Mouse (Mus musculus) kidney, postnatal 0 days (tissue): Measurements from ENCODE around the gene Dlx5. TPM values are rescaled to one million over a fixed set of nuclear protein-coding genes. Genes with fewer than 3 reads are reported as not detected.
A peak's percentile ranks its signal among the peaks of the same experiment; 100 is the strongest.

Experiments
- ATAC-seq: fragments of 200-750 bp; cut with Nextera tagmentation; replicated peaks from 2 replicates; pipeline ENCODE4 v1.8.0; 2017; ENCODE audit warnings: low read depth, moderate number of reproducible peaks, moderate TSS enrichment, moderate library complexity; ENCODE audit not compliant: low FRiP score
- DNase-seq: peaks from one replicate; pipeline ENCODE4 v3.0.0-alpha.2; 2016; ENCODE audit warnings: low spot score
- H3K27ac ChIP-seq: fragments of 300-500 bp; sonication (generic); 2 replicates; pipeline ENCODE4 v1.5.1; 2014; ENCODE audit warnings: mild to moderate bottlenecking
- H3K27me3 ChIP-seq: fragments of 300-500 bp; sonication (generic); 2 replicates; pipeline ENCODE4 v1.6.1; 2014; ENCODE audit warnings: low read length, mixed read lengths; ENCODE audit not compliant: insufficient read depth
- H3K36me3 ChIP-seq: fragments of 300-500 bp; sonication (generic); 2 replicates; pipeline ENCODE4 v1.6.1; 2014; ENCODE audit warnings: low read length, mixed read lengths; ENCODE audit not compliant: insufficient read depth
- H3K4me1 ChIP-seq: fragments of 300-500 bp; sonication (generic); replicated peaks from 2 replicates; pipeline ENCODE4 v1.6.1; 2014; ENCODE audit warnings: antibody characterized with exemption, low read length, mixed read lengths; ENCODE audit not compliant: insufficient read depth
- H3K4me2 ChIP-seq: fragments of 300-500 bp; sonication (generic); 2 replicates; pipeline ENCODE4 v1.6.1; 2014; ENCODE audit warnings: mild to moderate bottlenecking, low read length, moderate library complexity, mixed read lengths
- H3K4me3 ChIP-seq: fragments of 300-500 bp; sonication (generic); replicated peaks from 2 replicates; pipeline ENCODE4 v1.5.1; 2014; ENCODE audit warnings: low read depth, low read length
- H3K9ac ChIP-seq: fragments of 300-500 bp; sonication (generic); 2 replicates; pipeline ENCODE4 v1.6.1; 2014; ENCODE audit warnings: low read depth, low read length
- H3K9me3 ChIP-seq: fragments of 300-500 bp; sonication (generic); replicated peaks from 2 replicates; pipeline ENCODE4 v1.6.1; 2016; ENCODE audit warnings: low read length, inconsistent platforms, mixed read lengths
- CTCF ChIP-seq: IDR thresholded peaks from 2 replicates; pipeline ENCODE4 v1.5.1; 2016; ENCODE audit warnings: antibody characterized with exemption, low read depth, mild to moderate bottlenecking, moderate library complexity
- WGBS: fragments of 180-500 bp; shearing (Covaris S2); extraction: QIAGEN DNeasy Blood & Tissue Kit; methylation state at CpG from one replicate; pipeline ENCODE4 v1.1.7; 2014; 5-methylcytosine and 5-hydroxymethylcytosine counted together
- polyA plus RNA-seq: library from polyadenylated mRNA; unstranded; fragments of >200 nt; fragmentation: Nextera tagmentation; extraction: Ambion mirVana; gene quantifications from 2 replicates; pipeline ENCODE4 v1.2.1, GENCODE M21; 2015

The Dlx5 gene
- 0.37 and 0.67 TPM in 2 replicates for polyA plus RNA-seq

- H3K4me3 ChIP-seq: peak within 1 kb of the TSS; percentile 38
- peak within 1 kb of the TSS; percentile 70 for H3K4me2 ChIP-seq
- no peaks in the 10 kb centered on the region for H3K36me3 ChIP-seq
- no peak within 1 kb of the TSS for H3K27ac ChIP-seq
- ATAC-seq: 0 out of 2 replicates have a peak, but pooled peaks have one; percentile 26
- under 1% methylated on average over 42 of the region's 42 CpGs for WGBS
- TF ChIP-seq CTCF: no peak
- peaks cover 3% of the 10 kb centered on the region; the same call in 1 of the 2 replicates for H3K4me1 ChIP-seq
- no peak for DNase-seq
- H3K9me3 ChIP-seq: no peaks in the 10 kb centered on the region
- H3K27me3 ChIP-seq: peaks cover 75% of the 10 kb centered on the region
- H3K9ac ChIP-seq: no peak within 1 kb of the TSS
These were observed at the start of gene Dlx5 for GRCm38 (mm10) chr6:6881638-6882190. Gene Dlx5 (minus strand): TSS chr6:6882085.

GRCm38 (mm10) chr6:6931507-6931906, 49.6 kb upstream of the Dlx5 start:
- Histone ChIP-seq H3K36me3 (no peaks in the 10 kb centered on the region), H3K27ac (no peak overlapping the region), H3K9ac (no peak overlapping the region), H3K27me3 (no peaks in the 10 kb centered on the region), H3K9me3 (no peaks in the 10 kb centered on the region), H3K4me3 (no peak overlapping the region), H3K4me2 (no peak overlapping the region), H3K4me1 (no peaks in the 10 kb centered on the region)
- DNase-seq (no peak), ATAC-seq (no peak)
- no peak for TF ChIP-seq CTCF
- WGBS: 87% methylated on average over 4 of the region's 4 CpGs

- no peak for ATAC-seq
- no peak for DNase-seq
- no peak for TF ChIP-seq CTCF
- H3K4me3 ChIP-seq: no peak overlapping the region
- no peak overlapping the region for H3K27ac ChIP-seq
- no peak overlapping the region for H3K9ac ChIP-seq
- H3K36me3 ChIP-seq: no peaks in the 10 kb centered on the region
- H3K27me3 ChIP-seq: no peaks in the 10 kb centered on the region
- no peaks in the 10 kb centered on the region for H3K4me1 ChIP-seq
- WGBS: 89% methylated on average over 4 of the region's 4 CpGs
- no peaks in the 10 kb centered on the region for H3K9me3 ChIP-seq
- no peak overlapping the region for H3K4me2 ChIP-seq
These were observed 48.9 kb upstream of the Dlx5 start for GRCm38 (mm10) chr6:6930831-6931230.

DNA sequence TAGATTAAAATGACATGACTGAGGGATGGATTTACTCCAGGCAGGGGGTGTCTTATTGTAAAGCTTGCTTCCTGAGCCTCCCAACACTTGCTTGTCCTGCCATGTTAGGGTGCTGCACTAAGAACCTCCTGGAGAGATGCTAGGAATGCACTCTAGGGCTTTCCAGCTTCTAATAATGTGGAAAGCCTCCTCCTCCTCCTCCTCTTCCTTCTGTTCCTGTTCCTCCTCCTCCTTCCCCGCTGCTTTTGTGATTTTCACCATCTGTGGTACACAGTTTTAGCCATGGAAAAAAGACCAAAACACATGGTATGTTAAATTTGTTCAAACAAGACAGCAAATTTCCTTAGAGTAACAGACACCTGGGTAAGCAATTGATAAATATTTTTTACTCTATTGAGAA, 43.4 kb upstream of the Dlx5 start:
- Histone ChIP-seq H3K4me3 (no peak overlapping the region), H3K36me3 (no peaks in the 10 kb centered on the region), H3K9me3 (no peaks in the 10 kb centered on the region), H3K27me3 (no peaks in the 10 kb centered on the region), H3K27ac (no peak overlapping the region), H3K4me2 (no peak overlapping the region), H3K9ac (no peak overlapping the region), H3K4me1 (no peaks in the 10 kb centered on the region)
- no peak for DNase-seq
- no peak for ATAC-seq
- 60% methylated on average over 1 of the region's 1 CpGs for WGBS
- TF ChIP-seq CTCF: no peak

DNA sequence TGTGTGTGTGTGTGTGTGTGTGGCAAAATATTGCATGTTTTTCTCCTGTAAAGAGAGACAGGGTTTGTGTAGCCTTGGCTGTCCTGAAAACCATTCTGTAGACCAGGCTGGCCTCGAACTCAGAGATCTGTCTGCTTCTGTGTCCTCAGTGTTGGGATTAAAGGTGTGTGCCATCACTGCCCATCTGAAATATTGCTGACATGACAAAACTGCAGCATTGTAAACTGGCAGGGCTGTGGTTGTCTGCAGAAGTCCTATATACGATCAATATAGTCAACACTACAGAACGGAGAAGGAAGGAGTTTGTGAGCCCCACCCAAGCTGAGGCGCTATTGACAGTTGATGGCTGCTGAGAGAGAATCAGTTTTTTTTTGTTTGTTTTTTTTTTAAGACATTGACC, 35.4 kb upstream of the Dlx5 start:
- no peak for TF ChIP-seq CTCF
- Histone ChIP-seq H3K27me3 (no peaks in the 10 kb centered on the region), H3K9me3 (no peaks in the 10 kb centered on the region), H3K36me3 (no peaks in the 10 kb centered on the region), H3K9ac (no peak overlapping the region), H3K4me1 (no peaks in the 10 kb centered on the region), H3K4me3 (no peak overlapping the region), H3K27ac (no peak overlapping the region), H3K4me2 (no peak overlapping the region)
- WGBS: 92% methylated on average over 4 of the region's 4 CpGs
- DNase-seq (no peak), ATAC-seq (no peak)

DNA sequence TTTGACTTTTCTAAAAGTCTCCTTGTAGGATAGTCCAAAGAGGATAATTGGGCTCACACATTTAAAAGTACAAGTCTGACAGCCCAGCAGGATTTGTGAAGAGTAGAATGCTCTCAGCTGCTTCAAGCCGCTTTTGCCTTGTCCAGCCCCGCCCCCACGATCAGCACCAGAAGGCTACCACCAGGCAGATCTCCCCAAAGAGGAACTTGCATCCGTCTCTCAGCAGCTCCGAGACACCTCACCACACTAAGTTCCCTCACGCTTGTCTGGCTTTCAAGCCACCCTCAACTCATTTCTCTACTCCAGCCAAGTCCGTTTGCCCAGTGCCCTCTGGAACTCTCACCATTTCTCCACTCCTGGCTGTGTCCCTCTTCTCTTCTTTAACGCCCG, 33.6 kb upstream of the Dlx5 start:
- no peak for TF ChIP-seq CTCF
- Histone ChIP-seq H3K9me3 (no peaks in the 10 kb centered on the region), H3K4me2 (no peak overlapping the region), H3K27ac (no peak overlapping the region), H3K4me3 (no peak overlapping the region), H3K27me3 (no peaks in the 10 kb centered on the region), H3K36me3 (no peaks in the 10 kb centered on the region), H3K4me1 (no peaks in the 10 kb centered on the region), H3K9ac (no peak overlapping the region)
- no peak for ATAC-seq
- no peak for DNase-seq
- 57% methylated on average over 9 of the region's 9 CpGs for WGBS
